Mouse (Mus musculus): Measurements from ENCODE around the gene Slc6a15.

The Slc6a15 gene

DNA sequence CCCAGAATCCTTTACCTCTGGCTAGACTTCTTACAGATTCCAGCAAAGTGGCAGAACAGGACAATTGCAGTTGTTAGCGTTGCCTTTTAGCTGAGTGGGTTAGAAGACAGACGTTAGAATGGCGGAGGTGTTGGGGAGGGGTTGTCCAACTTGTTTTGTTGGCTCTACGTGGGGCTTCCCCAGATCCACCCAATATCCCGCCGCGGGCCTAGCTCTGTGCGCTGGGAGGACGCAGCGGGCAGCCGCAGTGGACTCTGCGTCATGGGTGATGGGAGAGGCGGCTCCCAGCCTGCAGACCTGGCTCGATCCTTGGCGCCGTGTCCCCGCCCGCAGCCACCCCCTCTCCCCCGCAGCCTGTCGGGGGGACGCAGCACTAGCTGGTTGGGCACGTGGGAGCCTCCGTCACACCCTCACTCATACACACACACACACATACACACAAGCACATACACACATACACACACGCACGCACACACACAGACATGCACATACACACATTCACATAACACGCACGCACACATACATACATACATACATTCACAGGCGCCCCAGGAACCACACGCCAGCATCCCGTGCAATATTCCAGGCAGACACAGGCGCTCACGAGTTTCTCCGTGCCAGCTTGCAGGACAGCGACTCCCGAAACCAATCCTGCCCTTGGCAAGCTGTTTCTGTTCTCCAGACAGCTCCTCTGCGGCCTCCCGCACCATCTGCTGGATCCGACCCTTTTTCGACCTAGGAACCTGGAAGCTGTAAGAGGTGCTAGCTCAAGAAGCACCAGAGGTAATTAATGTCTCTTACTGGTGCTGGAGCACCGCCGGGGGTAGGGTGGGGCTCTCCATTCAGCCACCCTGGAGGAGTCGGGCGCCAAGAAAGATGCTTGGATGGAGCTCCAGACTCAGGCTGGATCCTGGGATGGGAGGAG, at the start of gene Slc6a15:
Gene Slc6a15, plus strand, starts transcription at position 413 of the 925 bp plus-strand sequence.
- DNase-seq: peak; percentile 80 to 84

DNA sequence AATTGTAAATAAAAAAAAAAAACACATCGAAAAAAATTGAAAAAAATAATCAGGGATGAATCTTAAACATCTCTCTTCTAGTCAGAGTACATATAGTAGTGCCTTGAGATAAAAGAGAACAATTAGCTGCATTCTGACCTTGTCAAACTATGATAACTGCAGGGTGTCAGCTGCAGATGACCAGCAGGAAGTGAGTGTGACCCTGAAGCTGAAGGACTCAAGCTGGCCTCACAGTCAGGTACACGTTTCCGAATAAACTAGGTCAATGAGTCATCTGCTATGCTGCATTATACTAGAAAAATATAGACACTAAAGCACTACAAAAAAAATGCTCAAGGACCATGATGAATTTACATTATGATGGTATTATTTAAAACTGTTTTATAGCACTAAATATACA, 45.6 kb upstream of the Slc6a15 start:
- DNase-seq: peak; percentile 12 to 33

DNA sequence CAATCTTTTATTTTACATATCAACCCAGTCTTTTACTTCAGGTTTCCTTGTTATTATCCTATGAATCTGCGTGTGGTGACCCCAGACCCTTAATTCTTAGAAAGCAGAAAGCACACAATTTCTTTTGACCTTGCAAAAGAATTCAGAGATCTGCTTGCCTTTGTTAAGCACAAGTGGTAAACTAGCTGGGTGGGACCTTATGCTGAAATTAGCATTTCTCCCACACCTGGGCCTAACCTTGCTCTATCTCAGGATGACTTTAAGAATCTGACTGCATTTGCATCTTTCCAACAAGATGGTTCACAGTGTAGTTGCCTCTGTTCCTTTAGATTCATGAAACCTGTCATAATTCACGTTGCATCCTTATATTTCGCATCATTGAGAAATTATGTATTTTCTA, 44.2 kb upstream of the Slc6a15 start:
- DNase-seq: no peak

DNA sequence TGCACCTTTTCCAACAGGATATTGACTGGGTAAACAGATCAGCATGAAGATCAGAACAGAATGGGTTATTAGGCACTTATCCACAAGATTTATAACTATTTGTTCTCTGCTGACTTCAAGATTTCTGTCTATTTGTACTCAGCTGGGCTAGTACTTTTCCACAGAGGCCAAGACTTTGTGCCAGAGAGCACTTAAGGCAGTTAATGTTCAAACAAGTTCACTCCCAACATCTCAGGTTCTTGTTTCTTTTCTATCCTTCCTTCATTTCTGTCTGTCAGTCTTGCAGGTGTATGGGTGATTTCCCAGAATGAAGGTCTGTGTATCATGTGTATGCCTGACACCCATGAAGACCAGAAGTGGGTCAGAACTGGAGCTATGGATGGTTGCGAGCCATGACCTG, 33.3 kb upstream of the Slc6a15 start:
- no peak for DNase-seq

DNA sequence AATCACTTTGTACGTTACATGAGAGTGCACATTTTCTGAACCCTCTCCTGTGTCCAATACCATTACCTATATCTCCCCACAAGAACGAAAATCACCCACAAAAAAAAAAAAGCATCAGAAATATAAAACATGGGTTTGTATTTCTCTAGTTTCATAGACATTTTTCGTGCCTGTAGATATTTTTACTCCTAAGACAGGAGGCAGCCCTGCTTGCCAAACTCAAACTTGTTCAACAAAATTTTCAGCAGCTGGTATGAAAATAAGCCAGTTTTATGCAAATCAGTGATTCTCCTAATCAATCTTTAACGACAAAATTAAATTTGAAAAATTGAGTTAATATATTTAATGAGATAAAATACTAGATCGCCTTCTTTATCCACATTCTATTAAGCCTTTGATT, 27.7 kb upstream of the Slc6a15 start:
- DNase-seq: no peak

DNA sequence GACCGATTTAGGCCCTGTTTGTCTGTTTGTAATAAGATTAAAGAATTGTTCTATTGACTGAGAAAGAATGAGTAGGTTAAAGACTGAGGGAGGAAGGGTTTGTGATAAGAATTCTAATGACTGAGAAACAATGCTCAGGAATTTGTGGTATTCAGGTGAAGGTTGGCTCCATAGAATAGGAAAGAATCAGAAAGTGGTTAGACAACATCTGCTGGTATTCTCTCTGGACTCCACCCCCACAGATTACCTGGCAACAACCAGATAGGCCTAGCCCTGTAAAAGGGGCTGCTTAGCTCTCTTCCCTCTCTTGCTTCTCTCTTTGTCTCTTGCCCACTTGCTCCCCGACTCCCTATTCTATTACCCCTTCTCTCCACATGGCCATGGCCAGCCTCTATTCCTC, 20.8 kb upstream of the Slc6a15 start:
- DNase-seq: no peak

DNA sequence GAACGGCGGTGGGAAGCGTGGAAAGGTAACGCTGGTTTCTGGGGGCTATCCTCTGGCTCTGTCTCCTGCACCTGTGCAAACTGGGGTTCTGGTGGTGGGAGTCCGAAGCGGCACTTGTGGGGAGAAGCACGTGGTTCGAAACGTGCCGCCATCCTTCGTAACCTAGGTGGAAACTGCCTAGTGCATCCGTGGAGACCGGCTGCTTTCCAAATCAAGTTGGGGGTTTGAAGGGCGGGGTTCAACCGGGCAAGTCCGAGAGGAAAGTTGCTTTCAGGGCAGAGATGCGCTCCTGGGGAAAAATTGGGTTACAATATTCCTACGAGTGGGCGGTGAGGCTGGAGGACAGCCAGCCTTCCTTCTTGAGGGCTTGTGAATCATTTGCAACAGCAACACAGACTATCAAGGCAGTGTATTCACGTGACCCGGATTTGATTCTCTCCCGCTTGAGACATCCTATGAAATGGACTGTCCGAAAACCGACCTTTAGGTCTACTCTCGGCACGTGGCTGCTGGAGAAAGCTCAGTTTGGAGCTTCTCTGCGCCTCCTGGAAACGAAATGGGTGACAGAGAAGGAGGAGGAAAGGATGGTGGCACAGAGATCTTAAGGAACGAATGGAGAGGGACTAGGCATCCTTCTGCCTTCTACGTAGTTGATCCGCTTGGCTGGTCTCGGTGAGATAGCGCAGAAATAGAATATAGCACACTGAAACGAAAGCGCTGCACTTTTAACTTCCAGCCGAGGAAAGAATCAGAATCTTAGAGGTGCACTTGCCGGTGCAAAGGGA, 905 bp downstream of the Slc6a15 start:
- DNase-seq: peak; percentile 70 to 78

DNA sequence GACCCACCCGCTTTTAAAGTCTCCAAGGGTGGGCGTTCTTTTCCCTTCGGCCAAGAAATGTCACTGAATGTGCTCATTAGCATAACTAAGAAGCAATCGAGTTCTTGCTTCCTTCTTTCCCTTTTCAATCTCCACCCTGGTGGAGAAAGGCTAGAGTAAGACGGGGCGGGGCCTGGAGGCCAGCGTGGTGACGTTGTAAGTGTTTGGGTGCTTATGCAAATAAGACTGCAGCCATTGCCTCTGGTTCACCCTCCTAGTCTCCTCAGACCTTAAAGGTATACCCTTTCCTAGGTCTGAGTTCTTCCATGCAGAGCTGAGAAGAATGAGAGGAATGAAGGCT, 1.5 kb downstream of the Slc6a15 start:
- DNase-seq: peak; percentile 75 to 86

DNA sequence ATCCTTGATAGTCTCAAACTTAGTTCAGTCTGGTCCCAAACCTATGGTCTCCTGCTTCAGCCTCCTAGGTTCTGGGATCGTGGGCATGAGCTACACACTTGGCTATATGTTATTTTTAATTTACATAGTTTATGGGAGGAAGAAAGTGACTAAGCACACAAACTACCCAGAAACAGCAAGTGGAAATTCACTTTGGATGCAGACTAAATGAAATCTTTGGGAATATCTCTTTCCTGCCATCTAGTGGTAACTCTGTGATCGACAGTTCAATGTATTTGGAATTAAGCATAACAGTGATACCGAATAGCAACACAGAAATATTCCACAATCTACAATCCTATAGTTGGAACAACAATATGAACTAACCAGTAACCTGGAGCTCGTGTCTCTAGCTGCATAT, 34.6 kb downstream of the Slc6a15 start:
- DNase-seq: no peak

DNA sequence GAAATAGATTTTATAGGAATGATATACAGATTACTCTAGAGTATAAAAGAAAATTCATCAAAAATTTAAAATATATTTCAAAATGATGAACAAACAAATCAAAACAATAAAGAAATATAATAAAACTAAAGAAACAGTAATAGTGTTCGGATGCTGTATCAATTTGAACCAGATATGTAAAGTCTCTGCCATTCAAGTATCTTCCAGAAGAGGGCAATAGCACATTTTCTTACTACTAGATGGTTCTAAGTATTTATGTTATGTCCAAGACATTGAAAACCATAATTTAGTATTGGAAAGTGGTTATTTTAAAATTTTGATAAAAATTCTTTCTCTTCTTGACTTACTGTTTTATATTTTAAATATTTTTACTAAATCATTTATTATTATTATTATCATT, 60.1 kb downstream of the Slc6a15 start:
- DNase-seq: no peak

DNA sequence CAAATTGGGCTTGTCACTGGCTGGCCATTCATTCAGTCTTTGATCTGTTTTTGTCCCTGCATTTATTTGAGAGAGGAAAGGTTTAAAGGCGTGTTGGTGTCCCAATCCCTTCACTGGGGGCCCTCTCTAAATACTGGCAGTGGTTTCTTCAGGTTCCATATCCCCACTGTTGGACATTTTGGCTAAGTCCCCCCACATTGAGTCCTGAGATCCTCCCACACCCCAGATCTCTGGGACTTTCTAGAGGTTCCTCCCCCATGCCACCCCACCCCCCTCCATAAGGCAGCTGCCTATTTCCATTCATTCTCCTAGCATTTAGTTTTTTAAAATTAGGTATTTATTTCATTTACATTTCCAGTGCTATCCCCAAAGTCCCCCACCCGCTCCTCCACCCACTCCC, 75.0 kb downstream of the Slc6a15 start:
- no peak for DNase-seq

DNA sequence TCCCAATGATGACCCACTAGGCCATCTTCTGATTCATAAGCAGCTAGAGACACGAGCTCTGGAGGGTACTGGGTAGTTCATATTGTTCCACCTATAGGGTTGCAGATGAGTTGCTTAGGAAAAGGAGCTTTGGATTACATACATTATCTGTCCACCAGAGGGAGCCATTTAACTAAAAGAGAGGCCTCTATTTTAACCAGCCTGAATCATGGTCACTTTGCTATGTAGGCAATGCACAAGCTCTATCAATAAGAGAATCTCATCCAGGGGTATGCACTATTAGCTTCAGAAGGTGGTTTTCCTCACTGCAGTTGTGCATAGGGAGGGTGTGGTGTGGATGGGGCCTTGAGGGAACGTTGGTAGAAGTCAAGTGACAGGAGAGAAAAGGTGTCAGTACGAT, 75.5 kb downstream of the Slc6a15 start:
- peak; percentile 15 to 17 for DNase-seq

DNA sequence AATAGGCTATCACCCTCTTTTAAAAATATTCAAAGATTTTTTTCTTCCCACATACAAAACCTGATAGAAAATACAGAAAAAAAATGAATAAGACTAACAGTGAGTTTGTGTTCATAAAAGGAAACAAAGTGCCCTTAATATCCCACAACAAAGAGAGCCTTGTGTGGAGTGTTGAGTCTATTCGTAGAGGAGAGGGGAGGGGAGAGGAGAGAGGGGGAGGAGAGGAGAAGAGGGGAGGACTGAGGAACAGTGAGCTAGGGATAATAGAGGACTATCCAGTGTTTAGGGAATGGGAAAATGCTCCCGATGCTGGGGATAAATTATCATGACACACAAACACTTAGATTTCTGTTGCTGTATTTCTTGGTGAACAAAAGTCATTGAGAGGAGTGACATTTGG, 80.8 kb downstream of the Slc6a15 start:
- no peak for DNase-seq

DNA sequence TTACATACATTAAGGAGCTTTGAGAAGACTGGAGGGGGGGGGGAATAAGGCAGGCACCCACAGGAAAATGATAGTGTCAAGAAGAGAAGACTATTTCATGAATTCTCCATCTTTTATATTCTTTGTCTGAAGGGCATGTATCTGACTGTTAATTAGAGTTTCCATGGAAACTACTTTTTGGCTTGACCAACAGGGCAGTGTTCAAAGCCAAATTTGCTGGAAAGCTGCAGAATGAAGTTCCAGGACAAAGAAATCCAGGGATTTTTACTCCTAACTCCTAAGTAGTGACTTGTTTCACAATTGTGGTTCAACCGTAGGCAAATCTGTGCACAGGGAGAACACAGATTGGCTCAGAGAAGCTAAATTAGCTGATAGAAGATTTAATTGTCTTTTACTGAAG, 90.3 kb downstream of the Slc6a15 start:
- no peak for DNase-seq
